Mouse (Mus musculus): ENCODE measurements at regions not wholly inside any gene's neighbourhood (a gene's known extent, or its start where the extent isn't known, plus 50 kb on each side); places are given as distances from the start of the nearest gene placed in this dataset.

DNA sequence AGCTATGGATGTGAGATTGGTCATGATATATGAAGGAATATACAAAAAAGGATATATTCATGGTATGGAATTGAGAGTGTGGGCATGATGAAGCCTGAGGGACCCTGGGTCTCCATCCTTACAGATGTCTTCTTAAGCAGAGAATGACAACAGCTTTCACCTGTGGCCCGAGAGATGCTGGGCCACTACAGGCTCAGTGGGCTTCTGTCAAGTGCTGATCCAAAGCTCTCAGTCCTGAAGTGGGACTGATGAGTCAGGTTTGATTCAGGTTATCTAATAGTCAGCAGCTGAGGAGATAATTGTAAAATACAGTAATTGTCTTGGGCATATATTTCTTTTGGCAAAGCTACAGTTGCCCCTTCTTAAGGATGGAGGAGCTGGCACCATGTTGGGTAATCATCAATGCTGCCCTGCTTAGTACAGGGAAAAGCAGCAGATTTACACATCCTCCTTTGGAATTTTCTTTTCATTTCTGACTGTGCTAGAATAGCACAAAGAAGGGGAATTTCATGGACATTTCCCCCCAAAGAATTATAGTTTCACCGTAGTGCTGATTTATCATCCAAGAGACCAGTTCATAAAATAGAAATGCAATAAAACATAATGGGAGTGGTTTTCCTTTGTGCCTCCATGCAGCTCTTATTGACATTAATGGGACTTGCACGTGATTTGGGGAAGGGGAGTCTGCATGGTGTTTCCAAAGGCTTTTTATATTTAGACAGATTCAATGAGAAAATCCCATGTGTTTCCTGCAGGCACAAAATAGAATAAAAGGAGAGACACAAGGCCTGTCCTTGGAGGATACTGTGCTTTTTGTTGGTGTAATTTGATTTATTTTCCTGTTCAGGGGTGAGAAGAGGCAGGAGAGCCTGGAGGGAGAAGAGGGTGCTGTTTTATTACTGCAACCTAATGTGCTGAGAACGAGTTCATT is 452.6 kb upstream of the Nrsn1 start:
- Histone ChIP-seq H3K4me1 (replicated peaks; ENCODE audit: control insufficient read depth, insufficient read depth, low read length) (no peaks in the 10 kb centered on the region; the same call in 1 of the 2 replicates), H3K27ac (ENCODE audit: low read depth, low read length) (no peak overlapping the region), H3K9me3 (ENCODE audit: control insufficient read depth, low read length) (no peaks in the 10 kb centered on the region), H3K4me3 (ENCODE audit: low read depth, low read length) (no peak overlapping the region), H3K9ac (ENCODE audit: low read length) (no peak overlapping the region), H3K36me3 (ENCODE audit: control insufficient read depth, insufficient read depth, low read length) (no peaks in the 10 kb centered on the region), H3K27me3 (ENCODE audit: control insufficient read depth, insufficient read depth, low read length) (no peaks in the 10 kb centered on the region), H3K4me2 (ENCODE audit: low read depth, low read length, severe bottlenecking) (no peak overlapping the region)
- 64% methylated on average over 4 of the region's 4 CpGs for WGBS
- no peak for ATAC-seq (replicated peaks; ENCODE audit: low FRiP score)
- no peak for DNase-seq (ENCODE audit: low spot score)

DNA sequence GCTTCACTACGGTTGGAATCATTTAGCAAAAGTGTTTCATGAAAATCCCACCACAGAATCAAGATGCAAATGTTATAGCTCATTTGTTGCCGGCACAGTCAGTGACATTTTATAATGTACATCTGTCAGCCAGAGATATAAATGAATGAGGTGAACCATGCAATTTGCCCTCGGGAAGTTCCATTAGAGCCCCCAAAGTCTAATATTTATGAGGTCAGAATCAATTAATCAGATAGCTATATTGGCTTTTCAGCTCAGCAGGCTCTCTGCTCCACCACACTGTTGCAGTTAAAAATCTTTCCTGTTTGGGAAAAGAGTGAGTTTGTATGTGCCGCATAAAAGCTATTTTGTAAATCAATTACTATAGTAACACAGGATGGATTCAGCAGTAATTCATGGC is 430.7 kb upstream of the Nrsn1 start:
- DNase-seq (ENCODE audit: low spot score) (no peak), ATAC-seq (replicated peaks; ENCODE audit: low FRiP score) (no peak)
- no peak overlapping the region for H3K4me3 ChIP-seq (ENCODE audit: low read depth, low read length)
- no peaks in the 10 kb centered on the region for H3K9me3 ChIP-seq (ENCODE audit: control insufficient read depth, low read length)
- no peaks in the 10 kb centered on the region for H3K4me1 ChIP-seq (replicated peaks; ENCODE audit: control insufficient read depth, insufficient read depth, low read length)
- no peaks in the 10 kb centered on the region for H3K27me3 ChIP-seq (ENCODE audit: control insufficient read depth, insufficient read depth, low read length)
- no peak overlapping the region for H3K9ac ChIP-seq (ENCODE audit: low read length)
- H3K4me2 ChIP-seq (ENCODE audit: low read depth, low read length, severe bottlenecking) = no peak overlapping the region
- H3K27ac ChIP-seq (ENCODE audit: low read depth, low read length) = no peak overlapping the region
- H3K36me3 ChIP-seq (ENCODE audit: control insufficient read depth, insufficient read depth, low read length) = no peaks in the 10 kb centered on the region
- 79% methylated on average over 4 of the region's 4 CpGs for WGBS

DNA sequence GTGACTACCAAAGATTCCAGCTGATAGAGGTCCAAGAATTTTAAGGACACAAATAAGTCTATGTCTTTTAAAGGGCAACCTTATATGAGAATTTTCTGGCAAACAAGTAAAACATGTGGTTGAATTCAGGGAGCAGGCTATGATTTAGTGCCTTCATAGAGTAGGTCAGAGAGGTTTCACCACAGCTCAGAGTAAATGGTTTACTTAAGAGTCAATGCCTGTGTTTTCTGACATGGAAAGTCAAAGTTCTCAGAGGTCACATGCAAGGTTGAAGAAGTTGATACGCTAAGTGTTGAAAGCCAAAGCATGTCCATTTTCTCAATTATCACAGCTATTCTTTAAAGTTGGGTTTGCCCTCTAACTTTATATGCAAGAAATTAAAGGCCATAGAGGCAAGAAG is 425.7 kb upstream of the Nrsn1 start:
- H3K27me3 ChIP-seq (ENCODE audit: control insufficient read depth, insufficient read depth, low read length) = no peaks in the 10 kb centered on the region
- H3K9ac ChIP-seq (ENCODE audit: low read length) = no peak overlapping the region
- no peak for DNase-seq (ENCODE audit: low spot score)
- H3K4me2 ChIP-seq (ENCODE audit: low read depth, low read length, severe bottlenecking) = no peak overlapping the region
- no peak overlapping the region for H3K4me3 ChIP-seq (ENCODE audit: low read depth, low read length)
- WGBS = 86% methylated on average over 1 of the region's 1 CpGs
- no peaks in the 10 kb centered on the region for H3K36me3 ChIP-seq (ENCODE audit: control insufficient read depth, insufficient read depth, low read length)
- no peaks in the 10 kb centered on the region for H3K4me1 ChIP-seq (replicated peaks; ENCODE audit: control insufficient read depth, insufficient read depth, low read length)
- no peak for ATAC-seq (replicated peaks; ENCODE audit: low FRiP score)
- no peak overlapping the region for H3K27ac ChIP-seq (ENCODE audit: low read depth, low read length)
- H3K9me3 ChIP-seq (ENCODE audit: control insufficient read depth, low read length) = no peaks in the 10 kb centered on the region

DNA sequence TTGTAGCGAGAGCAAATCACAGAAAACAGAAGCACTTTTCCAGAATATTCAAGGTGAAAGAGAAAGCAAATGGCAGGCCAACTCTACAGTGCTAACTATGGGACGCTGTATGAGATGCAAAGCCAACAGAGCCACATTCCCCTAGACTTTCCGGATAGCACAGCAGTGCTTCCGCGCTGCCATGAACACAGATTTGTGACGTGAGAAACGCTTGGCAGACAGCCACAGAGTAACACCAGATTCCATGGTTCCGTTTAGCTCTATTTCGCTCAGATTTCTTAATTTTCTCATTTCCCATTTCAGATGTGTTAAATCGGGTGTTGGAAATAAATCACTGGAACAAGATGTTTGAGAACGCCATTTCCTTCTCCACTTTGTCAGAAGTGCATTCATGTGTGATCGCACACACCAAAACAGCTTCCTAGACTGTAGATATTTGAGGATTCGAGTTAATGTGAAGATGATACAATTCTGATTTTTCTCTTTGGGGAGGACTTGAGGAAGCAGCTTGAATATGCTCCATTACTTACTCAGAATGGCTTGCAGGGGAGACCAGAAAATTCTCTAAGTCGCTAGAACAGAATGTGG is 424.8 kb upstream of the Nrsn1 start:
- no peak overlapping the region for H3K4me2 ChIP-seq (ENCODE audit: low read depth, low read length, severe bottlenecking)
- 93% methylated on average over 14 of the region's 14 CpGs for WGBS
- DNase-seq (ENCODE audit: low spot score) (no peak), ATAC-seq (replicated peaks; ENCODE audit: low FRiP score) (no peak)
- H3K36me3 ChIP-seq (ENCODE audit: control insufficient read depth, insufficient read depth, low read length) = no peaks in the 10 kb centered on the region
- H3K9ac ChIP-seq (ENCODE audit: low read length) = no peak overlapping the region
- H3K27ac ChIP-seq (ENCODE audit: low read depth, low read length) = no peak overlapping the region
- no peaks in the 10 kb centered on the region for H3K4me1 ChIP-seq (replicated peaks; ENCODE audit: control insufficient read depth, insufficient read depth, low read length)
- no peak overlapping the region for H3K4me3 ChIP-seq (ENCODE audit: low read depth, low read length)
- no peaks in the 10 kb centered on the region for H3K27me3 ChIP-seq (ENCODE audit: control insufficient read depth, insufficient read depth, low read length)
- no peaks in the 10 kb centered on the region for H3K9me3 ChIP-seq (ENCODE audit: control insufficient read depth, low read length)

DNA sequence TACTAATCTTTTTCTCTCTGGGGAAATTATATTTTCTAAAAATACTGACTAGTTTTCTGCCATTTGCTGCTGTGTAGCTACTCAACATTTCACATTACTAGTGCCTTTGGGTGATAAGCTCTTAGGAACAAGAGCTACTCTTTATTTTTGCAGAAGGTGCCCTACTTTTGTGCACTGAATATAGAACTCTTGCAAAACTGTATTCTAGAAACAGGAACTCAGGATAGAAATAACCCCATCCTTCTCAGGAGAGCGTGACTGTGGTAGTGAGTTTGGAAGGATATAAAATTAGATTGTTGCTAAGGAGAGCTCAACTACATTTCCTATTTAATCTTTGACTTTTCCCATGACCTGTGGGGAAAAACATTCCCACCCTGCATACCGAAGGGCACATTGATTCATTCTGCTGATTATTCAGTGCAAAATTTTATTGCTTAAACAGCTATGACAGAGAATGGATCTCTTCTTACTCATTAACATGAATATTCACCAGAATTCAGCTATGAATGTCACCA is 408.0 kb upstream of the Nrsn1 start:
- Histone ChIP-seq H3K9me3 (ENCODE audit: control insufficient read depth, low read length) (no peaks in the 10 kb centered on the region), H3K4me3 (ENCODE audit: low read depth, low read length) (no peak overlapping the region), H3K4me1 (replicated peaks; ENCODE audit: control insufficient read depth, insufficient read depth, low read length) (no peaks in the 10 kb centered on the region), H3K4me2 (ENCODE audit: low read depth, low read length, severe bottlenecking) (no peak overlapping the region), H3K36me3 (ENCODE audit: control insufficient read depth, insufficient read depth, low read length) (no peaks in the 10 kb centered on the region), H3K27ac (ENCODE audit: low read depth, low read length) (no peak overlapping the region), H3K27me3 (ENCODE audit: control insufficient read depth, insufficient read depth, low read length) (no peaks in the 10 kb centered on the region), H3K9ac (ENCODE audit: low read length) (no peak overlapping the region)
- DNase-seq (ENCODE audit: low spot score) (no peak), ATAC-seq (replicated peaks; ENCODE audit: low FRiP score) (no peak)
- 89% methylated on average over 2 of the region's 2 CpGs for WGBS

DNA sequence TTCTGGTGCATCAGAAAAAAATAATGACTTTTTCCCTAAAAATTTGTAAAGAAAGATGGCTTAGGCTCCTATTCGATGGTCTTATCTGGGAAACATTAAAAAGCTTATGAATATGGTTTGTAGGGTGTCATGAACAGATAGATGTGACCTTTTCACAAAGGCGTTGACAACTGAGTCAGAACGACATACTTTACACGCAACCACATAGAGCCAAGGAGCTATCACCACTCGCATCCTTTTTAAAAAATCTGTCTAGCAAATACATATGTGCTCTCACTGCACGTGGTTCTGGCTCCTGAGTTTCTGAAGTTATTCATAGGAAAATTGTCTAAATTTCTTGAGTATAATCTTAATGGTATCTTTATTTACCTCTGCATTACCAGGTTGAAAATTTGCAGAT is 404.9 kb upstream of the Nrsn1 start:
- no peak for ATAC-seq (replicated peaks; ENCODE audit: low FRiP score)
- Histone ChIP-seq H3K4me2 (ENCODE audit: low read depth, low read length, severe bottlenecking) (no peak overlapping the region), H3K9ac (ENCODE audit: low read length) (no peak overlapping the region), H3K36me3 (ENCODE audit: control insufficient read depth, insufficient read depth, low read length) (no peaks in the 10 kb centered on the region), H3K4me3 (ENCODE audit: low read depth, low read length) (no peak overlapping the region), H3K9me3 (ENCODE audit: control insufficient read depth, low read length) (no peaks in the 10 kb centered on the region), H3K27me3 (ENCODE audit: control insufficient read depth, insufficient read depth, low read length) (no peaks in the 10 kb centered on the region), H3K4me1 (replicated peaks; ENCODE audit: control insufficient read depth, insufficient read depth, low read length) (no peaks in the 10 kb centered on the region), H3K27ac (ENCODE audit: low read depth, low read length) (no peak overlapping the region)
- DNase-seq (ENCODE audit: low spot score) = no peak
- 96% methylated on average over 6 of the region's 6 CpGs for WGBS

DNA sequence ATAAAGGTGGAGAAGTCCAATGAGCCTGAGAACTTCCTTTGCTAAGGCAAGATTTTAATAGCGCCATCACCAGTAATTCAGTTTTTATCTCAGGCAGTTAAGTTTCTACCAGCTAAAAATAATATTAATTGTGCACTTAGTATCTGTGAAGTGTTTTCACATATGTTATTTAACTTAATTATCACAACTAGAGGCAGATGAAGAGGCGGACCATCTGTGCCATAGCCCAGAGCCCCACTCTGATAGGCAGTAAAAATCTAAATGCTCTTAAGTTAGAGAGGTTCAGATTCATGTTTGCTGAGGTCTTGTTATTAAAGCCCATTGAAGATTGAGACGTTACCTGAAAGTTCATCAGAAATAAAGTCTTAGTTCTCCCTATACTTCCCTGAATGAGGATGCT is 395.7 kb upstream of the Nrsn1 start:
- Histone ChIP-seq H3K9ac (ENCODE audit: low read length) (no peak overlapping the region), H3K9me3 (ENCODE audit: control insufficient read depth, low read length) (no peaks in the 10 kb centered on the region), H3K36me3 (ENCODE audit: control insufficient read depth, insufficient read depth, low read length) (no peaks in the 10 kb centered on the region), H3K4me3 (ENCODE audit: low read depth, low read length) (no peak overlapping the region), H3K27ac (ENCODE audit: low read depth, low read length) (no peak overlapping the region), H3K27me3 (ENCODE audit: control insufficient read depth, insufficient read depth, low read length) (no peaks in the 10 kb centered on the region), H3K4me1 (replicated peaks; ENCODE audit: control insufficient read depth, insufficient read depth, low read length) (no peaks in the 10 kb centered on the region), H3K4me2 (ENCODE audit: low read depth, low read length, severe bottlenecking) (no peak overlapping the region)
- no peak for ATAC-seq (replicated peaks; ENCODE audit: low FRiP score)
- 88% methylated on average over 3 of the region's 3 CpGs for WGBS
- DNase-seq (ENCODE audit: low spot score) = no peak

DNA sequence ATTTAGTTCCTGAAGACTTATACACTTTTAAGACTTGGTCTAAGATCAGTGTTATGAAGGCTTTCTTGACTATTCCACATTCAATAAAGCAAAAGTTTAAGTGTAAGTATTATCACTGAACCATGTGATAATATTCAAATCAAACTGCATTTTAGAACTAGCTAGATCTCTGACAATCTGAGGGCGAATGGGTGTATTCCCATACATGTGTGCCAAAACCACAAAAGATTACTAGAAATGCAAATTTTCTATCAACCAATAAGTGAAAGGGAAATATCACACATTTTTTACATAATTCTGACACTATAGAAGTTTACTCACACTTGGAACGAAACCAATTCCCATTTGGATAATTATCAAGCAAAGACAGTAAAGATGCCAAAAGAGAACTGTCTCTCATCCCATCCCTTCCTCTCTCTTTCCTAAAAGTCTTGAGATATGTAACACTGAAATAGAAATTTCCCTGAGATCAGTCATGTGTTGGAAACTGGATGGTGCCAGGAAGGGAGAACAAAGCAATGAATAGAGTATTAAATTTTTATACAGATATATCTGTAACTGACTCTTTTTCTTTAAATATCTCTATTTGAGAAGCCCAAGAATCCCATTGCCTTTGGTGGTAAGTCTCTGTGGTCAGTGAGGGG is 394.8 kb upstream of the Nrsn1 start:
- Histone ChIP-seq H3K4me2 (ENCODE audit: low read depth, low read length, severe bottlenecking) (no peak overlapping the region), H3K9me3 (ENCODE audit: control insufficient read depth, low read length) (no peaks in the 10 kb centered on the region), H3K9ac (ENCODE audit: low read length) (no peak overlapping the region), H3K4me3 (ENCODE audit: low read depth, low read length) (no peak overlapping the region), H3K27me3 (ENCODE audit: control insufficient read depth, insufficient read depth, low read length) (no peaks in the 10 kb centered on the region), H3K36me3 (ENCODE audit: control insufficient read depth, insufficient read depth, low read length) (no peaks in the 10 kb centered on the region), H3K27ac (ENCODE audit: low read depth, low read length) (no peak overlapping the region), H3K4me1 (replicated peaks; ENCODE audit: control insufficient read depth, insufficient read depth, low read length) (no peaks in the 10 kb centered on the region)
- ATAC-seq (replicated peaks; ENCODE audit: low FRiP score) (no peak), DNase-seq (ENCODE audit: low spot score) (no peak)
- 83% methylated on average over 2 of the region's 2 CpGs for WGBS

Measured in forebrain, embryonic 11.5 days (tissue).